Mouse (Mus musculus) CH12.LX (cell line): ENCODE measurements at regions not wholly inside any gene's neighbourhood (a gene's known extent, or its start where the extent isn't known, plus 50 kb on each side); places are given as distances from the start of the nearest gene placed in this dataset.

ENCODE experiments used
- DNase-seq: peaks from one replicate; pipeline ENCODE4 v3.0.0-alpha.2; 2013; ENCODE audit errors: extremely low read depth
- H3K27ac ChIP-seq: 2 replicates; pipeline ENCODE4 v1.5.1; 2012; ENCODE audit warnings: low read depth, mild to moderate bottlenecking, control low read depth, moderate library complexity; ENCODE audit not compliant: insufficient read depth
- H3K27me3 ChIP-seq: replicated peaks from 2 replicates; pipeline ENCODE3; 2012; ENCODE audit warnings: inconsistent platforms
- H3K36me3 ChIP-seq, 2 experiments: replicated peaks in 1 of 2; 2 replicates each; pipeline versions ENCODE3 to v1.6.1; 2012; ENCODE audit warnings: inconsistent platforms in 1 of 2, low read length in 1 of 2, mild to moderate bottlenecking in 1 of 2, mixed read lengths in 1 of 2, moderate library complexity in 1 of 2; ENCODE audit not compliant: control insufficient read depth in 1 of 2, insufficient read depth in 1 of 2
- H3K4me1 ChIP-seq, 2 experiments: 2 replicates each; pipeline ENCODE4 v1.6.1; 2012; ENCODE audit warnings: inconsistent platforms in 1 of 2, moderate library complexity in 1 of 2; ENCODE audit not compliant: insufficient read depth in 2 of 2, control insufficient read depth in 1 of 2
- H3K4me2 ChIP-seq: 2 replicates; pipeline ENCODE4 v1.6.1; 2012; ENCODE audit warnings: low read depth, mild to moderate bottlenecking, control low read depth; ENCODE audit not compliant: poor library complexity, insufficient read depth, severe bottlenecking
- H3K4me3 ChIP-seq, 3 experiments: fragments of 150-350 bp in 1 of 3; sonication (generic) in 1 of 3; replicated peaks in 1 of 3; 2 replicates each; pipeline versions ENCODE3 to v1.5.1; 2011 to 2012; ENCODE audit warnings: low read depth in 2 of 3, low read length in 2 of 3, mild to moderate bottlenecking in 2 of 3, moderate library complexity in 2 of 3, control low read depth in 1 of 3, improper control_type of control experiment in 1 of 3, inconsistent platforms in 1 of 3, mixed read lengths in 1 of 3; ENCODE audit not compliant: poor library complexity in 1 of 3
- H3K79me2 ChIP-seq: replicated peaks from 2 replicates; pipeline ENCODE4 v1.6.1; 2012; ENCODE audit warnings: mild to moderate bottlenecking, moderate library complexity; ENCODE audit not compliant: control insufficient read depth, poor library complexity, insufficient read depth, severe bottlenecking; ENCODE audit errors: extremely low read depth
- H3K9ac ChIP-seq: 2 replicates; pipeline ENCODE4 v1.6.1; 2012; ENCODE audit warnings: low read depth, mild to moderate bottlenecking, control low read depth, moderate library complexity; ENCODE audit not compliant: insufficient read depth
- H3K9me3 ChIP-seq: replicated peaks from 2 replicates; pipeline ENCODE3; 2012; ENCODE audit warnings: low read length, inconsistent platforms, mixed read lengths
- CTCF ChIP-seq, 2 experiments: IDR thresholded peaks in 1 of 2; conservative IDR thresholded peaks in 1 of 2; 2 replicates each; pipeline ENCODE4 v1.5.1; 2011 to 2012; ENCODE audit warnings: low read depth in 2 of 2, low read length in 2 of 2, improper control_type of control experiment in 1 of 2, inconsistent platforms in 1 of 2, mild to moderate bottlenecking in 1 of 2, moderate library complexity in 1 of 2
- ELF1 ChIP-seq: IDR thresholded peaks from 2 replicates; pipeline ENCODE4 v1.6.1; 2014; ENCODE audit warnings: low read depth, mild to moderate bottlenecking, inconsistent platforms, low read length, improper control_type of control experiment
- ETS1 ChIP-seq: conservative IDR thresholded peaks from 2 replicates; pipeline ENCODE4 v1.6.1; 2012; ENCODE audit warnings: low read depth, mild to moderate bottlenecking, inconsistent platforms, low read length, improper control_type of control experiment, moderate library complexity
- JUN ChIP-seq: IDR thresholded peaks from 2 replicates; pipeline ENCODE4 v1.6.1; 2011; ENCODE audit warnings: low read depth, mild to moderate bottlenecking, low read length, improper control_type of control experiment, moderate library complexity; ENCODE audit not compliant: insufficient read depth
- MAFK ChIP-seq: IDR thresholded peaks from 2 replicates; pipeline ENCODE4 v1.6.1; 2011; ENCODE audit warnings: low read length, improper control_type of control experiment; ENCODE audit not compliant: insufficient replicate concordance
- MAZ ChIP-seq: IDR thresholded peaks from 2 replicates; pipeline ENCODE4 v1.6.1; 2012; ENCODE audit warnings: low read depth, mild to moderate bottlenecking, inconsistent platforms, low read length, improper control_type of control experiment, moderate library complexity
- RAD21 ChIP-seq: IDR thresholded peaks from 2 replicates; pipeline ENCODE4 v1.6.1; 2011; ENCODE audit warnings: low read depth, mild to moderate bottlenecking, low read length, improper control_type of control experiment, moderate library complexity
- RCOR1 ChIP-seq: conservative IDR thresholded peaks from 2 replicates; pipeline ENCODE4 v1.6.1; 2012; ENCODE audit warnings: low read depth, mild to moderate bottlenecking, inconsistent platforms, low read length, improper control_type of control experiment
- SMC3 ChIP-seq: IDR thresholded peaks from 2 replicates; pipeline ENCODE4 v1.6.1; 2011; ENCODE audit warnings: low read depth, low read length, improper control_type of control experiment
- UBTF ChIP-seq: IDR thresholded peaks from 2 replicates; pipeline ENCODE4 v1.6.1; 2012; ENCODE audit warnings: low read depth, mild to moderate bottlenecking, inconsistent platforms, low read length, improper control_type of control experiment, moderate library complexity
- USF1 ChIP-seq: IDR thresholded peaks from 2 replicates; pipeline ENCODE4 v1.6.1; 2014; ENCODE audit warnings: low read depth, mild to moderate bottlenecking, inconsistent platforms, low read length, improper control_type of control experiment
- USF2 ChIP-seq: conservative IDR thresholded peaks from 2 replicates; pipeline ENCODE4 v1.6.1; 2011; ENCODE audit warnings: low read depth, low read length, improper control_type of control experiment
- ZKSCAN1 ChIP-seq: IDR thresholded peaks from 2 replicates; pipeline ENCODE4 v1.6.1; 2012; ENCODE audit warnings: low read depth, inconsistent platforms, low read length, improper control_type of control experiment, borderline replicate concordance
- ZMIZ1 ChIP-seq: IDR thresholded peaks from 2 replicates; pipeline ENCODE4 v1.6.1; 2012; ENCODE audit warnings: low read depth, mild to moderate bottlenecking, inconsistent platforms, low read length, improper control_type of control experiment
- dilution Hi-C: fragments of 300-500 bp; cut with MboI; formaldehyde crosslinking; loops from 2 replicates; pipeline ENCODE4 v1.14.3; 2020; ENCODE audit warnings: low sequenced_read_pairs; ENCODE audit not compliant: extremely low pct_unique_long_range_greater_than_20kb, extremely low pct_ligation_motif_present
- in situ Hi-C: fragments of 300-500 bp; cut with MboI; formaldehyde crosslinking; loops from 3 replicates; pipeline ENCODE4 v1.14.3; 2019; ENCODE audit warnings: low sequenced_read_pairs, low pct_ligation_motif_present, low pct_unique_long_range_greater_than_20kb, mixed read lengths

DNA sequence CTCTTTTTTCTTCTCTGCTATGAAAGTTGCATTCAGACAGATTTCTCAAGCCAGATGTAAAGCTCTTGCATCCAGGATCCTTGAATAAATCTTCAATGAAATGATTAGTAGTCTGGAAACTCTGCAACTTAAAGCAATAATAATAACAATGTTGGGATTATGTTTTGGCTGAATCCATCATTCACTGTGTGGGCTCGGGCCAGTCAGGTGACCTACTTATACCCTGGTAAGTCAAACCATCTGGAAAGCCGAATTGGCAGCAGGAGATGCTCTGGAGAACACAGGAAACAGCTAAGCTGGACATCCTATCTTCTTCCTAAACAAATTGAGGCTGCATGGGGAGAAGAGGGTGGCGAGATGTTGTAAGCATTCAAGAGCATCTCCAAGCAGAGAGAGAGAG lies 331.0 kb upstream of the Rgma start:
- DNase-seq: no peak
- no peak overlapping the region for H3K9ac ChIP-seq
- no peak overlapping the region for H3K27ac ChIP-seq
- no peaks in the 10 kb centered on the region for H3K9me3 ChIP-seq
- no peak overlapping the region for H3K4me3 ChIP-seq
- in situ Hi-C loops (no loop called here), dilution Hi-C loops (no loop called here)
- no peak overlapping the region for H3K4me2 ChIP-seq
- peaks cover 2% of the 10 kb centered on the region for H3K27me3 ChIP-seq
- H3K79me2 ChIP-seq: no peaks in the 10 kb centered on the region
- H3K36me3 ChIP-seq: no peaks in the 10 kb centered on the region
- H3K4me1 ChIP-seq: no peaks in the 10 kb centered on the region
- TF ChIP-seq ETS1: no peak
- no peak for TF ChIP-seq UBTF
- TF ChIP-seq ELF1: no peak
- TF ChIP-seq JUN: no peak
- no peak for TF ChIP-seq ZMIZ1
- TF ChIP-seq MAZ: no peak

DNA sequence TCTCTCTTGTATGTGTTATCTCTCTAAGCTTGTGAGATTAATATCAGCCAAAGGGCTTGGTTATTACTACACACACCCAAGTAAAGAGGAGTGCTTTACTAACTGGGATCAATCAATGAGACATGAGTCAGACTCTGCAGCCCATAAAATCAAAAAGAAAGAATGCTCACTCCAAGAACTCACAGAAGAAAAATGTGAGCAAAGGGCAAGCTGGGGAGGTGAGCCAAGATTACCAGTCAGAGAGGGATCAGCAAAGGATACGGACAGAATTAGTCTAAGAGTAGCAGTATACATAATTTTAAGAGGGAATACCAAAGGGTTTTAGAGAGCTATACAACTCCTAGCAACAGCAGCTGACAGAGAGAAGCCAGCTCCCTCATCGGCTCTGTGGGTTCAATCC lies 319.4 kb upstream of the Rgma start:
- in situ Hi-C loops (no loop called here), dilution Hi-C loops (no loop called here)
- no peak overlapping the region for H3K27ac ChIP-seq
- no peaks in the 10 kb centered on the region for H3K36me3 ChIP-seq
- H3K4me1 ChIP-seq: no peaks in the 10 kb centered on the region
- no peak overlapping the region for H3K4me2 ChIP-seq
- H3K4me3 ChIP-seq: no peak overlapping the region
- H3K9ac ChIP-seq: no peak overlapping the region
- no peaks in the 10 kb centered on the region for H3K9me3 ChIP-seq
- H3K79me2 ChIP-seq: no peaks in the 10 kb centered on the region
- no peaks in the 10 kb centered on the region for H3K27me3 ChIP-seq
- DNase-seq: no peak
- TF ChIP-seq USF1 (no peak), CTCF (conservative IDR thresholded peaks at IDR 0.05 in 1 of 2, IDR thresholded peaks at IDR 0.05 in 1 of 2; ENCODE audit: low read depth in 2 of 2, low read length in 2 of 2) (no peak)

DNA sequence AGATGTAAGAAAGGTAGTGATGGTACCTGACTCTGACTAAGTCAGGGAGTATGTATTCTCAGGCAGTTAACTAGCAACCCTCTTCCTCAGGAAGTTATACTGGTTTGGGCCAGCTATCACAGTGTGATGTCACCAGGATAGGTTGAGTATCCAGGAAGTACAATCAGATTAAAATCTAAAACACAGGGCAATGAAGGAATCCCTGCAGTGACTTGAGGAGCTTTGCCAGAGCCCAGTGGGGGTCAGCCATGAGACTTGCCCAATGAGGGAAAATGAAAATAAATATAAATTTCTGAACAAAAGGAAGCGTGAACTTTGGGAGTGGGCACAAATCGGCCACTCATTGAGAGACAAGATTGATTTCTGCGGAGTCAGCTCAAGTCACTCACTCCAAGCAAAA lies 311.8 kb upstream of the Rgma start:
- H3K27me3 ChIP-seq: no peaks in the 10 kb centered on the region
- in situ Hi-C loops (no loop called here), dilution Hi-C loops (no loop called here)
- no peaks in the 10 kb centered on the region for H3K4me1 ChIP-seq
- no peak overlapping the region for H3K27ac ChIP-seq
- no peaks in the 10 kb centered on the region for H3K79me2 ChIP-seq
- TF ChIP-seq ZMIZ1 (no peak), MAFK (no peak), RAD21 (no peak), RCOR1 (no peak), ZKSCAN1 (no peak), ETS1 (no peak), SMC3 (no peak), USF2 (no peak)
- no peaks in the 10 kb centered on the region for H3K36me3 ChIP-seq
- no peak overlapping the region for H3K4me2 ChIP-seq
- DNase-seq: no peak
- H3K4me3 ChIP-seq: no peak overlapping the region
- H3K9me3 ChIP-seq: no peaks in the 10 kb centered on the region
- no peak overlapping the region for H3K9ac ChIP-seq
